Mouse (Mus musculus): ENCODE data around the gene Trnt1. TPM values are rescaled to one million over a fixed set of nuclear protein-coding genes. Genes with fewer than 3 reads are reported as not detected.

The Trnt1 gene
- polyA plus RNA-seq, 1 experiment from 2014 or later = 62.9 TPM

DNA sequence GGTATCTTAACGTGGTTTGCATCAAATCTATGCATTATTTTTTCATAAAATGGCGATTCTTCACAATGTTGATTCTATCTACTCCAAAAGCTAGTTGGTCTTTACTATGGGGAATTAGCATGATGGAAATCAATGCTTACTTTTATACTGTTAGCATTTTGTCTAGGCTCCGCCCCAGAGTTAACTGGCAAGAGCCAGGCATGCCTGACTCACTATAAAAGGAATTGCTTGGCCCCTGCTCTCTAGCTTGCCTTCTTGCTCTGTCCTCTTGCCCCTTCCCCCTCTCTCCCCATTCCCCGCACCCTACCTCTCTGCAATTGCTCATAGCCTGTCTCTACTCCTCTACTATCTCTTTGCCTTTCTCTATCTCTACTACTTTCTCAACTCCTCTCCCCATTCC lies 2.1 kb upstream of the Trnt1 start:
- no peak overlapping the region for H3K4me3 ChIP-seq (ENCODE audit: low read depth, low read length)
- H3K9ac ChIP-seq (replicated peaks; ENCODE audit: low read depth, low read length) = no peak overlapping the region
- no peak overlapping the region for H3K4me2 ChIP-seq (ENCODE audit: low read depth, low read length)
- H3K27ac ChIP-seq (ENCODE audit: low read depth, low read length) = no peak overlapping the region
- 79% methylated on average over 4 of the region's 4 CpGs for WGBS
- no peaks in the 10 kb centered on the region for H3K9me3 ChIP-seq (ENCODE audit: control insufficient read depth, low read length)
- ATAC-seq (ENCODE audit: low read depth) = no peak
- peaks cover 7% of the 10 kb centered on the region for H3K4me1 ChIP-seq (ENCODE audit: control insufficient read depth, insufficient read depth, low read length)
- H3K27me3 ChIP-seq (ENCODE audit: control insufficient read depth, insufficient read depth, low read length) = no peaks in the 10 kb centered on the region
- H3K36me3 ChIP-seq (ENCODE audit: control insufficient read depth, insufficient read depth, low read length) = no peaks in the 10 kb centered on the region

DNA sequence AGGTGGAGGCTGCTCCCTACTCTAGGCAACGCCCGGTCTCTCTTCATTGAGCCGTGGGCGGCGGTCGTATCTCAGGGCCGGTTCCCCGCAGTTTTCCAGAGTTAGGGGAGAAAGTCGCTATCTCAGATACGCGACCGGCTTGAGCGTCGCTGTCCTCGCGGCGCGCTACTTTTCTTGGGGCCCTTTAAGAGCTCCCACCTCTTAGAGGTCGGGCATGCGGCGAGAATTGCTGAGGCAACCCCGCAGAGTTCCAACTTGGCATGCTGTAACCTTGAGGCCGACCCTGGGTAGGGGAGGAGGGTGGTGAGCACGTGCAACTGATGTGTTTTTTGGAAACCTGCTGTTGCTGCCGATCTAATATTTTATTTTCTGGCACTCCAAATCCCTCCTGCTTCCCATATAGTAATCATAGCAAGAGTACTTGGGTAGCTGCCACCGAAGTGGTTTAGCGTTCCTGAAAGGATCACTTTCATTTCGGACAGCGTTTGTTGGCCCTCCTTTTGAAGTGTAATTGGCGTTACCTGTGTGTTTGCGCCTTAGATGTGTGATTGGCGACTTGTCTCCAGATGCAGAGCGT lies 458 bp downstream of the Trnt1 start:
- Histone ChIP-seq H3K27ac (ENCODE audit: low read depth, low read length) (peak overlapping the region; percentile 55; the same call in 1 of the 2 replicates), H3K27me3 (ENCODE audit: control insufficient read depth, insufficient read depth, low read length) (no peaks in the 10 kb centered on the region), H3K9me3 (ENCODE audit: control insufficient read depth, low read length) (no peaks in the 10 kb centered on the region), H3K4me2 (ENCODE audit: low read depth, low read length) (peak overlapping the region; percentile 95), H3K36me3 (ENCODE audit: control insufficient read depth, insufficient read depth, low read length) (no peaks in the 10 kb centered on the region), H3K4me3 (ENCODE audit: low read depth, low read length) (peak overlapping the region; percentile 88), H3K4me1 (ENCODE audit: control insufficient read depth, insufficient read depth, low read length) (peaks cover 7% of the 10 kb centered on the region), H3K9ac (replicated peaks; ENCODE audit: low read depth, low read length) (peak overlapping the region; percentile 47)
- peak; percentile 80 for ATAC-seq (ENCODE audit: low read depth)
- WGBS = under 1% methylated on average over 33 of the region's 33 CpGs

DNA sequence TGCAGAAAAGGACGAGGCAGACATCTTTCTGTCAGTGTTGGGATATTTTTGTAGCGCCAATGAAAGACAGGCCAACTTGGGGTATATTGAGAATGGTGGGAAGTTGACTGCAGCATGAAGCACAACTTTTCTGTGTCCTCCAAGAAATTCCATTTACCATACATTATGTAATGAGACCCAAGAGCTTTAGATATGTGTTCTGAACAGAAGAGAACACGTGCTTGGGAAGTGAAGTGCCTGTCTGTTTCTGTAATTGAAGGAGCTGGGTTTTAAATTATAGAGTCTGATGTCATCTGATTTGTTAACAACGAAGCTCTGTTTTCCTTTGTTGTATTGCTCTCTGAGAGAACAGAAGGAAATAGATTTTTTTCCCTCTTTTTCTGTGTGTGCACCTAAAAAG lies 1.1 kb downstream of the Trnt1 start:
- ATAC-seq (ENCODE audit: low read depth) = no peak
- Histone ChIP-seq H3K9ac (replicated peaks; ENCODE audit: low read depth, low read length) (peak overlapping the region; percentile 47), H3K27ac (ENCODE audit: low read depth, low read length) (no peak overlapping the region), H3K4me1 (ENCODE audit: control insufficient read depth, insufficient read depth, low read length) (peaks cover 7% of the 10 kb centered on the region), H3K27me3 (ENCODE audit: control insufficient read depth, insufficient read depth, low read length) (no peaks in the 10 kb centered on the region), H3K9me3 (ENCODE audit: control insufficient read depth, low read length) (no peaks in the 10 kb centered on the region), H3K4me2 (ENCODE audit: low read depth, low read length) (peak overlapping the region; percentile 95), H3K4me3 (ENCODE audit: low read depth, low read length) (peak overlapping the region; percentile 88), H3K36me3 (ENCODE audit: control insufficient read depth, insufficient read depth, low read length) (no peaks in the 10 kb centered on the region)
- 48% methylated on average over 4 of the region's 4 CpGs for WGBS

GRCm38 (mm10) chr6:106787138-106787537 lies 18.2 kb downstream of the Trnt1 start:
- H3K36me3 ChIP-seq (ENCODE audit: control insufficient read depth, insufficient read depth, low read length) = peaks cover 22% of the 10 kb centered on the region
- H3K4me3 ChIP-seq (ENCODE audit: low read depth, low read length) = no peak overlapping the region
- no peak overlapping the region for H3K9ac ChIP-seq (replicated peaks; ENCODE audit: low read depth, low read length)
- no peaks in the 10 kb centered on the region for H3K27me3 ChIP-seq (ENCODE audit: control insufficient read depth, insufficient read depth, low read length)
- H3K4me1 ChIP-seq (ENCODE audit: control insufficient read depth, insufficient read depth, low read length) = no peaks in the 10 kb centered on the region
- ATAC-seq (ENCODE audit: low read depth) = no peak
- H3K4me2 ChIP-seq (ENCODE audit: low read depth, low read length) = no peak overlapping the region
- 88% methylated on average over 3 of the region's 3 CpGs for WGBS
- no peak overlapping the region for H3K27ac ChIP-seq (ENCODE audit: low read depth, low read length)
- no peaks in the 10 kb centered on the region for H3K9me3 ChIP-seq (ENCODE audit: control insufficient read depth, low read length)

DNA sequence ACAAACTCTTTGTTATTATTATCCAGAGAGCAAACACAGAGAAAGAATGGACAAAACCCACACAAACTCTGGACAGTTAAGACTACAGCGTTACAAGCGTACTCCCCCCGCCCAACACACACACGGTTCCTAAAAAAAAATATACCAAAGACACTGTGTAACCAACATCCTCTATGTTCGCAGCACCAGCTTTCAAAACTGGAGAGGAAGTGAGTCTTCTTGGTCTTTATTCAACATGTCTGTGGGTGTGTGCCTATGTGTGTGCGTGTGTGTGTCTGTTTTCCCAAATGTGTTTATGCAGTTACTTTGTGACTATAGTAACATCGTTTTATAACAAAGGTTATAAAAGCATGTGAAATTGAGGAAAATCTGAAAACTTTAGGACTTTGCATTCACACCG lies 22.5 kb downstream of the Trnt1 start:
- H3K9me3 ChIP-seq (ENCODE audit: control insufficient read depth, low read length) = no peaks in the 10 kb centered on the region
- peaks cover 24% of the 10 kb centered on the region for H3K36me3 ChIP-seq (ENCODE audit: control insufficient read depth, insufficient read depth, low read length)
- no peak overlapping the region for H3K4me2 ChIP-seq (ENCODE audit: low read depth, low read length)
- 97% methylated on average over 8 of the region's 8 CpGs for WGBS
- no peak for ATAC-seq (ENCODE audit: low read depth)
- H3K27me3 ChIP-seq (ENCODE audit: control insufficient read depth, insufficient read depth, low read length) = no peaks in the 10 kb centered on the region
- no peak overlapping the region for H3K4me3 ChIP-seq (ENCODE audit: low read depth, low read length)
- H3K27ac ChIP-seq (ENCODE audit: low read depth, low read length) = no peak overlapping the region
- H3K9ac ChIP-seq (replicated peaks; ENCODE audit: low read depth, low read length) = no peak overlapping the region
- H3K4me1 ChIP-seq (ENCODE audit: control insufficient read depth, insufficient read depth, low read length) = no peaks in the 10 kb centered on the region

- 92% methylated on average over 5 of the region's 5 CpGs for WGBS
- no peak for ATAC-seq (ENCODE audit: low read depth)
- H3K4me2 ChIP-seq (ENCODE audit: low read depth, low read length) = no peak overlapping the region
- H3K9me3 ChIP-seq (ENCODE audit: control insufficient read depth, low read length) = no peaks in the 10 kb centered on the region
- no peak overlapping the region for H3K9ac ChIP-seq (replicated peaks; ENCODE audit: low read depth, low read length)
- H3K4me1 ChIP-seq (ENCODE audit: control insufficient read depth, insufficient read depth, low read length) = no peaks in the 10 kb centered on the region
- peaks cover 24% of the 10 kb centered on the region for H3K36me3 ChIP-seq (ENCODE audit: control insufficient read depth, insufficient read depth, low read length)
- no peak overlapping the region for H3K27ac ChIP-seq (ENCODE audit: low read depth, low read length)
- H3K27me3 ChIP-seq (ENCODE audit: control insufficient read depth, insufficient read depth, low read length) = no peaks in the 10 kb centered on the region
- H3K4me3 ChIP-seq (ENCODE audit: low read depth, low read length) = no peak overlapping the region
Observed at GRCm38 (mm10) chr6:106792486-106792885, 23.6 kb downstream of the Trnt1 start.

DNA sequence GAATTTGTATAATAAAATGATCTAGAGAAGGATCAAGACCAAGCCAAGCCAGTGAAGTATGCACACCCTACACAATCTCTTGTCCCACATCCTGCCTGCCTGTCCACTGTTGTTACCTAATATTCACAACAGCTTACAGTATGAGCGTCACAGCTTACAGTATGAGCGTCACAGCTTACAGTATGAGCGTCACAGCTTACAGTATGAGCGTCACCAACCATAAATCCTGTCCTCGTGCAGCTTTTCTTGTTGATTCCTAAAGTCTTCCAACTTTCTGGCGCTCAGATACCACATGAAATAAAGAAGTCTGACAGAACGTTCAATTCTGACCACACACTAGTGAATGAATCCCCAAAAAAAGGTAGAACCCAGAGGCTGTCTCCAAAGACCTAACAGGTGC lies 24.2 kb downstream of the Trnt1 start:
- H3K9me3 ChIP-seq (ENCODE audit: control insufficient read depth, low read length) = no peaks in the 10 kb centered on the region
- no peaks in the 10 kb centered on the region for H3K27me3 ChIP-seq (ENCODE audit: control insufficient read depth, insufficient read depth, low read length)
- no peak overlapping the region for H3K9ac ChIP-seq (replicated peaks; ENCODE audit: low read depth, low read length)
- no peak overlapping the region for H3K4me2 ChIP-seq (ENCODE audit: low read depth, low read length)
- peaks cover 23% of the 10 kb centered on the region for H3K36me3 ChIP-seq (ENCODE audit: control insufficient read depth, insufficient read depth, low read length)
- H3K4me1 ChIP-seq (ENCODE audit: control insufficient read depth, insufficient read depth, low read length) = no peaks in the 10 kb centered on the region
- WGBS = 95% methylated on average over 7 of the region's 7 CpGs
- no peak overlapping the region for H3K27ac ChIP-seq (ENCODE audit: low read depth, low read length)
- H3K4me3 ChIP-seq (ENCODE audit: low read depth, low read length) = no peak overlapping the region
- no peak for ATAC-seq (ENCODE audit: low read depth)

DNA sequence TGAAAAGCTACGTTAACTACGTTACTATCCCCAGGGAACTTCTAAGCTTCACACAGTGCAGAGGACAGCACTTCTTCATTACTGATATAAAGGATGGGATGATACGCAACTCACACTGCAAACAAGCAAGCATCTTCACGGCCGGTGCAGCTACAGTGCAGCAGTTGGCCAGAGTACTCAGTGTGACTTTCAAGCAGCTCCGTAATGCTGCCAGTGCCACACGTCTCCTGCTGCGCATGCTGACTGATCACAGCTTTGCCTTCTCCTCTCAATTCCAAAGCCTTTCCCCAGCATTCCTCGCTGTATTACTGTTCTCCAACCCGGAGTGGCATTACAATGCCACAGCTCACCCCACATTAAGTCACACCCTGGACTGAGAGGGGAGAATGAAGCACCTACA lies 24.7 kb downstream of the Trnt1 start:
- Histone ChIP-seq H3K9me3 (ENCODE audit: control insufficient read depth, low read length) (no peaks in the 10 kb centered on the region), H3K4me2 (ENCODE audit: low read depth, low read length) (no peak overlapping the region), H3K4me3 (ENCODE audit: low read depth, low read length) (no peak overlapping the region), H3K36me3 (ENCODE audit: control insufficient read depth, insufficient read depth, low read length) (peaks cover 18% of the 10 kb centered on the region), H3K27me3 (ENCODE audit: control insufficient read depth, insufficient read depth, low read length) (no peaks in the 10 kb centered on the region), H3K4me1 (ENCODE audit: control insufficient read depth, insufficient read depth, low read length) (no peaks in the 10 kb centered on the region), H3K27ac (ENCODE audit: low read depth, low read length) (no peak overlapping the region), H3K9ac (replicated peaks; ENCODE audit: low read depth, low read length) (no peak overlapping the region)
- ATAC-seq (ENCODE audit: low read depth) = no peak
- 96% methylated on average over 10 of the region's 10 CpGs for WGBS

DNA sequence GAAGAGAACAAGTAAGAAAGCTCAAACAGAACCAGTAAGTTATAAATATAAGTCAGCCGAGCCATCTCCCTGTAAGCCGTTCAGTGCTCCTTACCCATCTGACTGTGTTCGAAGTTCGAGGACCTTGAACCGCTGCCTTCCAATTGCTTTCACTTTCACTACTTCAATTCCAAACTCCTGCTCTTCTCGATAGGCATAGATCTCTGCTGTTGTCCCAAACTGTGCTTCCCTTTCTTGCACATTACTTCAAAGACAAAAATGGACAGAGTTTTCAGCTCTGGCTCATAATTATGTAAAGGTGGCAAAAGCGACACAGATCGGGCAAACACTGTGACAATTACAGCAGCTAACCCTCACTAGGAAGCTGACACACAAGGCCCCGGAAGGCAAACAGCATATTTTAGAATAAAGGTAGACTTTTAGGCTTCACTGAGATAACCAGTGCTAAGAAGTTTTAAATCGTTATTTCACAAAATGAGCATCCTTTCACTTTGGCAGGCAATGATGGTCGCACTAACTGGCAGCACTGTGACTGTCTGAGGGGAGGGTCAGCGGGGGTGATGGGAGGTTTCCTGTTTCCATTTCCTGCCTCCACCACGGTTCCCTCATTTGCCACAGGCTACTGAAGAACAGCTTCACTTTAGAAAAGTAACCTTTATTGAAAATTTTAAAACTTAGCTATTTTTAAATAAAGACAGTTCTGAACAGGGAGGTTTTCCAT lies 25.3 kb downstream of the Trnt1 start:
- ATAC-seq (ENCODE audit: low read depth) = no peak
- H3K4me3 ChIP-seq (ENCODE audit: low read depth, low read length) = no peak overlapping the region
- peaks cover 17% of the 10 kb centered on the region for H3K36me3 ChIP-seq (ENCODE audit: control insufficient read depth, insufficient read depth, low read length)
- no peak overlapping the region for H3K9ac ChIP-seq (replicated peaks; ENCODE audit: low read depth, low read length)
- no peaks in the 10 kb centered on the region for H3K27me3 ChIP-seq (ENCODE audit: control insufficient read depth, insufficient read depth, low read length)
- no peak overlapping the region for H3K4me2 ChIP-seq (ENCODE audit: low read depth, low read length)
- H3K4me1 ChIP-seq (ENCODE audit: control insufficient read depth, insufficient read depth, low read length) = peaks cover 5% of the 10 kb centered on the region
- H3K27ac ChIP-seq (ENCODE audit: low read depth, low read length) = no peak overlapping the region
- WGBS = 95% methylated on average over 13 of the region's 13 CpGs
- no peaks in the 10 kb centered on the region for H3K9me3 ChIP-seq (ENCODE audit: control insufficient read depth, low read length)

Measured in neural tube, embryonic 14.5 days (tissue).